Mouse (Mus musculus) induced T-regulatory cell, adult 2 months (primary cell): ENCODE results near the gene Tmem74b.

Source experiments
- DNase-seq: peaks from one replicate; pipeline ENCODE4 v3.0.0-alpha.2; 2012; ENCODE audit warnings: low read depth

Gene Tmem74b

DNA sequence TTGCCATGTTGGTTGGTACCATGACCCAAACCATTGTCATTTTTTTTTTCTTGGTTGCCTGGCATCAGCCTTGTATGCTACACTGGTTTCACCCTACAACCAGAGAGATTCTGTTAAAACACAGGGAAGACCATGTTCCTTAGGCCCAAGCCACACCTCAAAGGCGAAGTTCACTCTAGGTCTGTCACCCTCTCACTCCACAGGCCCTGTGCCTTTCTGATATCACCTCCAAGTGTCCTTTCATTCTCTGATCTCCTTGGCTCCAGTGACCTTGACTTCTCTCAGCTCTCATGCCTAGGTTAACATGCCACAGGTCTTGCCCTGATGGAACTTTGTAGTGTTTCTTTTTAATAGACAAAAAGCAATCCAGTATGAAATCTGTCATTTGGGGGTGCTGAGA, 40.3 kb downstream of the Tmem74b start:
- no peak for DNase-seq

DNA sequence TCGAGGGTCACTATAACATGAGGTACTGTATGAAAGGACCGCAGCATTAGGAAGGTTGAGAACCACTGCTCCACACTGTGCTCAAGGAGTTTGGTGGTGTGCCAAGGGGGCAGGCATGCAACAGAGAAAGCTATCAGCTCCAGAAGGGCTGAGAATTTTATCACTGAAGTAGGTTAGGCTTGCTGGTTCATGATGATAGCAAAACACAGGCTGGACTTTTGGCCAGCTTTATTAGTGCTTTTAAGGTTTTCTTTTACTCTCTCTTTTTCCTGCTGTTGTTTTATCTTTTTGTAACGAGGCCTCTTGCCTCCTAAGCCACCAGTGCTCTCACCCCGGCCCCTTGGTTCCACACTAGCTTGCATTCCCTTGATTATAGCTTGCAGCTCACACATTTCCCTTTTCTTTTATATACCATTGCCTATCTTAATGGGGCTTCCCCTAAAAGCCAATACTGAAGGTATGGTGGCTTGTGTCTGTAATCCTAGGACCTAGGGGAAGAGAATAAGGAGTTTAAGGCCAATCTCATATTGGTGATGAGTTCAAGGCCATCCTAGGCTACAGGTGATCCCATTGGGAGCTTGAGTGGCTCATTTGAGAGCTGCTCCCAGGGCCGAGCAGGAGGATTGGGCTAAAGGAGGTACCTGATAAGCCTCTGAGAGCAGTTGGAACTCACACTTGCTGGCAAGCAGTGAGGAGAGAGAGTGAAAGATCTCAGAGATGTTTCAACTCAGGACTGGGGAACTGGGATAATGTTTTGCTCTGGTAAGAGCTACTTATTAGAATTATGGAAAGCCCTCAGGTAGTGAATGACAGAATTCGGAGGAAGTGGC, 41.3 kb downstream of the Tmem74b start:
- DNase-seq: no peak

DNA sequence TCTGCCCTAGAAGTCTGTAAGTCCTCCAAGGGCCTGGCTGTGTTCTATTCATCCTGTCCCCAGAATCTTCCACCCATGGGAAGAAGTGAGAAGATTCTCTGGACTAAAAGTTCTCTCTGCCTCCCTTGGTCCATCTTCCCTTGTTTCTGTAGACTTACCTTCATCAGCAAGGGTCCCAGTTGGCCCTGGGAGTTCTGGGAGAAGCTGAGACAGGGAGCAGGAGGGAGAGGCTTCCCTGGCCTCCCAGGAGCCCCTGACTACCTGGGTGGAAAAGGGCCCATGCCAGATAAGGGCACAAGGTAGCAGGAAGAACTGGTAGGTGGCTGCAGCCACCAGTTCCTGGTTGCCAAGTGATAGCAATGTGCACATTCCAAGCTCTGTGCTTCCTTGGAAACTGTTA, 42.0 kb downstream of the Tmem74b start, which contains the start of gene Psmf1:
TSS of gene Psmf1 (minus strand) at position 342 of the 400 bp plus-strand sequence.
- DNase-seq: no peak

DNA sequence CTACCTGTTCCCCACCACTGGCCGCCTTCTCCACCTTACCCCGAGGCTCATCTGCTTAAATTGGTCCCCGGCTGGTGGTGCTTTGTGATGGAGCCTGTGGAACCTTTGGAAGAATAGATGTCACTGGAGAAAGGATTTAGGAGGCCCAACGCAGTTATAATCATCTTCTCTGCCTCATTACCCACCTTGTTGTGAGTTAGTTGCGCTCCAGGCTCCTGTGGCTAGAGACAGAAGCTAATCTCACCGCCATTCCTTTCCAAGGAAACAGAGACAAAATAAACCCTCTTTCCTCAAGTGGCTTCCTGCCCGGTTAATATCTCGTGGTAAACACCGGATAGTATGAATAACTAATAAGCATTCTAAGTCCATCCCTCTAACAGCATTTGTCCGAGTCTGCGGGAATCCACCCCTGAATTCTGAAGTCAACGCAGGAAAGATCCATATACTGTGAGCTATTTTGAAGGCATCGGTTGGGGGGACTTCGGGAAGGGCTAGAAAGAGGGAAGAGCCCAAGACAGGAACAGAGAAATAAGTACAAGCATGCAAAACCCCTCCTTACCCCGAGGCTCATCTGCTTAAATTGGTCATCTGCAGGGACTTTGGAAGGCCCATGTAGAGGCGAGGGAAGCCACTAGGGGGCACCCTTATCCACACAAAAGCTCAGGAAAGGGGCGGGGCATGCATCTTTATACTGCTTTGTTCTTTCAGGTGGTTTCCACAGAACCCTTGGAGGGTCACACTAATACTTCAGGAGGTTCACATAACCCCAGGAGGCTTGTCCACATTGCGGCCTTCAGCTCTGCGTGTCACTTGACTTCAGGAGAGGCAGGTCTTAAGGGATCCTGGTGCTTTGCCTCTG, 46.3 kb downstream of the Tmem74b start:
- DNase-seq: peak; percentile 83

DNA sequence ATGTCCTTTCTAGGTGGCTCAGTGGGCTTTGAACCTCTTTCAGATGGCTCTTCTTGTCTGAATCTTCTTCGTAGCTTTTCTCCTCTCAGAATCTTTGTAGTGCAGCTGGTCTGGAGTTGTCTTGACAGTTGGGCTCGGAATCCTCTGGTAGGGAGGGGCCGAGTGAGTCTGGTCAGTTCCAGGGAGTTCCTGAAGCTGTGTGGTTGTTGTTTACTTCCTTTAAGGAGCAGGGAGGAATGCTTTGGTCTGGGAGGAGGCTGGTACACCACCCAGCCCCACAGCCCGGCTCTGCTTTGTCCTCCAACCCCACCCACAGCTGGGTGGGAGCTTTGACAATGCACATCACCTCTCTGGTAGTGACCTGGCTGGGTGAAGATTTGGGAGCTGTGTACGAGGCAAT, 49.5 kb downstream of the Tmem74b start:
- no peak for DNase-seq

DNA sequence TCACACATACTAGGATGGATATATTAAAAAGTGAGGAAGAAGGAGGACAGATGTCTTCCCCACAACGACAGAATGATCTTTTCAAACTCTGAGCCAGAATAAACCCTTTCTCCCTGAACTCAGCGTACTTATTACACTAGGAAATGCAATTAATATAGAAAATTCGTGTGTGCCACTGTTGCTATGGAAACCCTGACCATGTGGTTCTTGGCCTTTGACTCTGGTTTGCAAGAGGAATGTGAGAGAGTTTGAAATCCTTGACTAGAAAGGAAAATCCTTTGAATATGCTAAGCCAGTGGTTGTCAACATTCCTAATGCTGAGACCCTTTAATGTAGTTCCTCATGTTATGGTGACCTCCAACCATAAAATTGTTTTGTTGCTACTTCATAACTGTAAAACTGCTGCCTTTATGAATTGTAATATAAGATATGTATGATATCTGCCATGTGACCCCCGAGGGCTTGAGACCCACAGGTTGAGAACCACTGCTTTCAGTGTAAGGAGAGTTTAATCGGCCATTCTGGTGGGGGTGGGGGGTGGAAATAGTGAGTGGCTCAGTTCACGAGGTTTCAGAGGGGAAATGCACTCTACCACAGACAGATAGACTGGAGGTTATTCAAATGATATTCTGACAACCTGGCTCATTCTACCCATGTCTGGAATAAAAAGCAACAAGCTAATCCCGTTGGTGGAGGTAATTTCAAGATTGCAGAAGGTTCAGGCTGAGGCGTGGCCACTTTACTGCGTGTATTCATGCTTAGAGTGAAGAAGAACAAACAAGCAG, 54.7 kb downstream of the Tmem74b start:
- DNase-seq: no peak

DNA sequence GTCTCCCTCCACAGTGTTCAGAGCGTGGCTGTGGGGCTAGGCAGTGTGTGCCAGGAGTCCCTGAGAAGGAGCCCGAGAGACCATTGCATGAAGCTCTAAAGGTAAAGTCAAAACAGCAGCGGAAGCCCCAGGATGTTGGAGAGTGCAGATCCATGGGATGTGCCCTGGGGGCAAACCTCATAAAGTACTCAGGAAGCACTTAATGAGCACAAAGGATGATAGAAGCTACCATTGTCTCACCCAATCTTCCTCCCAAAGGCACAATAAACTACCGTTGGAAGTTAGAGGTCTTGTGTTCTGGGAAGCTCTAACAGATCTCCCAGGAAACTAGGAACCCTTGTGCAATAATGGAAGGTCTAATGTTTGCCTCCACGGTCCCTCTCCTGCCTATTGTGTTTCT, 55.6 kb downstream of the Tmem74b start:
- no peak for DNase-seq

DNA sequence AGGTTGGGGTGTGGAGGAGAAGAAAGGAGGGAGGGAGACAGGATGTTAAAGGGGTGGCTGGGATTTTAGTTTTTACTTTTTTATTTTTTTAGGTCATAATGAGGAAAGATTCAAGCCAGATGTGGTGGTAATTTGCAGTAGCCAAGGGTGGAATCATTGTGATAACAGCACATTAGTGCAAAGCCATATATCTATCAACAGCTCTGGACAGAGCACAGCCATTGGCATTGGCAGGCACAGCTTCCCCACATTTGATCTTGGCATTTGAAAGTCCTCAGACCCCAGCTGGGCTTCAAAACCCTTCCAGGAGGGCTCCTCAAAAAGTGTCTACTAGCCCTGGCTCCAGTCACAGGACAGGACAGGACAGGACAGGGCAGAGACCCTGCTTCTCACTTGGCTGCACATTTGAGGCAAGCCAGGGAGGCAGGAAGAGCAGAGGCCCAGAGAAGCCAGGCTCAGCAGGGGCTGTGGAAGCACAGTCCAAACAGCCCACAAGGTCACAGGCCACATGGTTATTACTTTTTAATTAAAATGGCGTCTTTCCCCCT, 57.1 kb downstream of the Tmem74b start:
- no peak for DNase-seq
